Mouse (Mus musculus): ENCODE data around the gene Tlr12.
A peak's percentile ranks its signal among the peaks of the same experiment; 100 is the strongest.
"Not testable (repeated sequence)": the region's sequence is repeated elsewhere in the genome, so short reads cannot be mapped to it uniquely, and the experiment has no call there.

Gene Tlr12

GRCm38 (mm10) chr4:128618246-128618911 lies at the start of gene Tlr12:
Gene Tlr12, minus strand, starts transcription at chr4:128618619.
- no peak for DNase-seq

- not testable (repeated sequence) for DNase-seq
Observed at GRCm38 (mm10) chr4:128667195-128667594, 48.8 kb upstream of the Tlr12 start.

GRCm38 (mm10) chr4:128666362-128666761 lies 47.9 kb upstream of the Tlr12 start:
- DNase-seq: not testable (repeated sequence)

- DNase-seq: no peak
Observed at GRCm38 (mm10) chr4:128664002-128664401, 45.6 kb upstream of the Tlr12 start.

- no peak for DNase-seq
Observed at GRCm38 (mm10) chr4:128661063-128661462, 42.6 kb upstream of the Tlr12 start.

- no peak for DNase-seq
Observed at GRCm38 (mm10) chr4:128660196-128660595, 41.8 kb upstream of the Tlr12 start.

- DNase-seq: no peak
Observed at GRCm38 (mm10) chr4:128655446-128655845, 37.0 kb upstream of the Tlr12 start.

- peak; percentile 95 to 97 for DNase-seq
Observed at GRCm38 (mm10) chr4:128654505-128655381, 36.3 kb upstream of the Tlr12 start, which contains the start of gene Phc2. Gene Phc2, plus strand, starts transcription at chr4:128654702.

GRCm38 (mm10) chr4:128652584-128653298 lies 34.3 kb upstream of the Tlr12 start:
- no peak for DNase-seq

GRCm38 (mm10) chr4:128651530-128651929 lies 33.1 kb upstream of the Tlr12 start:
- no peak for DNase-seq

GRCm38 (mm10) chr4:128648567-128649255 lies 30.3 kb upstream of the Tlr12 start:
- no peak for DNase-seq

- DNase-seq: no peak
Observed at GRCm38 (mm10) chr4:128646762-128647161, 28.3 kb upstream of the Tlr12 start.

- DNase-seq: no peak
Observed at GRCm38 (mm10) chr4:128645896-128646295, 27.5 kb upstream of the Tlr12 start.

- DNase-seq: no peak
Observed at GRCm38 (mm10) chr4:128641766-128642717, 23.6 kb upstream of the Tlr12 start.

GRCm38 (mm10) chr4:128638265-128638923 lies 20.0 kb upstream of the Tlr12 start:
- no peak for DNase-seq

- DNase-seq: no peak
Observed at GRCm38 (mm10) chr4:128637250-128637649, 18.8 kb upstream of the Tlr12 start.

- peak in 1 of 2 experiments; percentile 28 for DNase-seq
Observed at GRCm38 (mm10) chr4:128635894-128636585, 17.6 kb upstream of the Tlr12 start.

GRCm38 (mm10) chr4:128635451-128635850 lies 17.0 kb upstream of the Tlr12 start:
- DNase-seq: peak in 1 of 2 experiments; percentile 41

GRCm38 (mm10) chr4:128621109-128621508 lies 2.7 kb upstream of the Tlr12 start:
- no peak for DNase-seq

- DNase-seq: no peak
Observed at GRCm38 (mm10) chr4:128620572-128620971, 2.2 kb upstream of the Tlr12 start.
